Mouse (Mus musculus): ENCODE measurements around the gene Akt3.

DNA sequence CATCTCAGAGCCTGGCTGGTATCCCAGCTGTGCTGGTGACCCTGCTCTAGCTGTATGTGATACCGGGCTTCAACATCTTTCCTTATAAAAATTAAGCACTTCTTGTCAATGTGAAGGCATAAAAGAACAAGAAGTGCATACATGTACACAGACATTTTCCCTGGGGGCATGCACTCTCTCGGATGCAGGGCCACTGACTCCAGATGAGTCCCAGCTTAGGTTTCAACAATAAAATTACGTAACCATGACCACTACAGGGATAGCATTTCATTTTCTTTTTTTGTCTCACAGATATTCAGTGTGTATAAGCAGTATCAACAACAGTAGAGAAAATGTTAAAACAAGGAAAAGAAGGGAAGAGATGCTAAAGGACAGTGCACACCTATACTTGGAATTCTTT, 227.3 kb downstream of the Akt3 start:
- TF ChIP-seq CTCF (conservative IDR thresholded peaks at IDR 0.05; ENCODE audit: insufficient read depth, insufficient read length, low read depth, low read length) (no peak), POLR2A (IDR thresholded peaks at IDR 0.05; ENCODE audit: low read depth, low read length) (no peak)
